In the genomic region with DNA sequence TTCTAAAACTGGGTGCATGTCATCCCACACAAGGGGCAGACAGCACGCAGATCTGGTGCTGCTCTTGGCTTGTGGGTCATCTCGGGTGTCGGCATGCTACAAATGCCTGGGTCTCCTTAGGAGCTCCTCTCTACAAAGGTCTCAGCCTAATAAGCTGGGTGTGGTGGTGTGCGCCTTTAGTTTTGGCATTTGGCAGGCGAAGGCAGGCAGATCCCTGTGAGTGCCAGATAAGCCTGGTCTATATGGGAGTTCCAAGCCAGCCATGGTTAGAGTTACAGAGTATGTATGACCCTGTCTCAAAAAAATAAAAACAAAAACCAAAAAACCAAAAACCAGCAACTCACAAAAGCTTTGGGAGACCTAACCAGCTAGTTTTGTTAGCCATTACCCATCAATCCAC, we compare ENCODE assay signal across 14 mouse cellular contexts.
"Had no signal": no experiment of that assay in that cellular context is flagged by ENCODE, and none has a peak within 500 bp of the region (broad histone marks: within the 10 kb centered on the region; RNA-seq: fewer than 3 reads in every experiment).

No protein-coding gene starts in this region.

- H3K4me3 ChIP-seq: neural tube, embryonic 15.5 days; stomach, embryonic 15.5 days had no signal

- DNase-seq: retina, postnatal 1 day; right cerebral cortex, adult 18-20 months; right cerebral cortex, postnatal 14 days; right cerebral cortex, postnatal 25 days; right cerebral cortex, postnatal 4 days; spleen, adult 18-20 months; thymus, adult 18-20 months; thymus, adult 2 months; thymus, postnatal 14 days; thymus, postnatal 25 days; thymus, postnatal 4 days had no signal

- H3K9ac ChIP-seq: neural tube, embryonic 15.5 days; stomach, embryonic 15.5 days had no signal

- H3K27ac ChIP-seq: neural tube, embryonic 15.5 days; stomach, embryonic 15.5 days; stomach, postnatal 0 days had no signal

- H3K4me2 ChIP-seq: neural tube, embryonic 15.5 days; stomach, embryonic 15.5 days had no signal

- H3K9me3 ChIP-seq: neural tube, embryonic 15.5 days; stomach, embryonic 15.5 days had no signal

- H3K27me3 ChIP-seq: neural tube, embryonic 15.5 days; stomach, embryonic 15.5 days had no signal

- H3K4me1 ChIP-seq: neural tube, embryonic 15.5 days; stomach, embryonic 15.5 days had no signal
